Mouse (Mus musculus): ENCODE data around the gene Mrpl14. TPM values are rescaled to one million over a fixed set of nuclear protein-coding genes. Genes with fewer than 3 reads are reported as not detected.

Mrpl14 gene
- total RNA-seq, 1 experiment = 48.2 TPM

GRCm38 (mm10) chr17:45724574-45724921 lies 38.4 kb downstream of the Mrpl14 start:
- Histone ChIP-seq H3K36me3 (ENCODE audit: control insufficient read depth, insufficient read depth, low read length, poor library complexity, severe bottlenecking) (no peaks in the 10 kb centered on the region), H3K4me3 (ENCODE audit: insufficient read depth in 1 of 2, low read depth in 1 of 2, low read length in 2 of 2, poor library complexity in 1 of 2, severe bottlenecking in 1 of 2) (no peak overlapping the region), H3K4me1 (ENCODE audit: control insufficient read depth in 2 of 2, insufficient read depth in 2 of 2, low read length in 2 of 2, poor library complexity in 1 of 2) (peaks cover 1 to 9% of the 10 kb centered on the region in 2 experiments; a peak in 1 of 4 replicates), H3K27ac (ENCODE audit: insufficient read depth, low read depth, low read length, poor library complexity, severe bottlenecking) (no peak overlapping the region), H3K9me3 (ENCODE audit: control insufficient read depth, insufficient read depth, low read depth, low read length) (no peaks in the 10 kb centered on the region), H3K9ac (ENCODE audit: insufficient read depth, low read depth, low read length, poor library complexity, severe bottlenecking) (no peak overlapping the region)
- in situ Hi-C loops (cut with MboI; ENCODE audit: low sequenced_read_pairs in 2 of 2, unreplicated experiment in 2 of 2) = no loop called here
- DNase-seq (ENCODE audit: low read depth, low spot score) = no peak
- TF ChIP-seq ZNF384 (IDR thresholded peaks at IDR 0.05; ENCODE audit: low read depth, low read length) (no peak), ZC3H11A (IDR thresholded peaks at IDR 0.05; ENCODE audit: borderline replicate concordance, low read depth, low read length) (no peak), HCFC1 (IDR thresholded peaks at IDR 0.05; ENCODE audit: borderline replicate concordance, insufficient read depth, low read length) (no peak), CHD2 (IDR thresholded peaks at IDR 0.05; ENCODE audit: low read depth, low read length) (no peak)

- H3K9ac ChIP-seq (ENCODE audit: insufficient read depth, low read depth, low read length, poor library complexity, severe bottlenecking) = no peak overlapping the region
- DNase-seq (ENCODE audit: low read depth, low spot score) = no peak
Observed at GRCm38 (mm10) chr17:45726249-45726648, 40.1 kb downstream of the Mrpl14 start.

GRCm38 (mm10) chr17:45727481-45727880 lies 41.4 kb downstream of the Mrpl14 start:
- TF ChIP-seq CHD2 (IDR thresholded peaks at IDR 0.05; ENCODE audit: low read depth, low read length) = no peak
- TF ChIP-seq HCFC1 (IDR thresholded peaks at IDR 0.05; ENCODE audit: borderline replicate concordance, insufficient read depth, low read length) = no peak
- TF ChIP-seq ZC3H11A (IDR thresholded peaks at IDR 0.05; ENCODE audit: borderline replicate concordance, low read depth, low read length) = no peak
- no peak for TF ChIP-seq ZNF384 (IDR thresholded peaks at IDR 0.05; ENCODE audit: low read depth, low read length)
- no peak for TF ChIP-seq MAFK (IDR thresholded peaks at IDR 0.05; ENCODE audit: insufficient read depth, low read depth, low read length)
- no peak overlapping the region for H3K9ac ChIP-seq (ENCODE audit: insufficient read depth, low read depth, low read length, poor library complexity, severe bottlenecking)
- H3K4me3 ChIP-seq (ENCODE audit: insufficient read depth in 1 of 2, low read depth in 1 of 2, low read length in 2 of 2, poor library complexity in 1 of 2, severe bottlenecking in 1 of 2) = no peak overlapping the region
- H3K9me3 ChIP-seq (ENCODE audit: control insufficient read depth, insufficient read depth, low read depth, low read length) = no peaks in the 10 kb centered on the region
- no peak overlapping the region for H3K27ac ChIP-seq (ENCODE audit: insufficient read depth, low read depth, low read length, poor library complexity, severe bottlenecking)
- H3K4me1 ChIP-seq (ENCODE audit: control insufficient read depth in 2 of 2, insufficient read depth in 2 of 2, low read length in 2 of 2, poor library complexity in 1 of 2) = peaks cover 1 to 12% of the 10 kb centered on the region in 2 experiments; a peak in 1 of 4 replicates
- no peaks in the 10 kb centered on the region for H3K36me3 ChIP-seq (ENCODE audit: control insufficient read depth, insufficient read depth, low read length, poor library complexity, severe bottlenecking)
- in situ Hi-C loops (cut with MboI; ENCODE audit: low sequenced_read_pairs in 2 of 2, unreplicated experiment in 2 of 2) = no loop called here
- no peak for DNase-seq (ENCODE audit: low read depth, low spot score)

More at GRCm38 (mm10) chr17:45726249-45726648, 40.1 kb downstream of the Mrpl14 start:
- H3K36me3 ChIP-seq (ENCODE audit: control insufficient read depth, insufficient read depth, low read length, poor library complexity, severe bottlenecking) = no peaks in the 10 kb centered on the region
- in situ Hi-C loops (cut with MboI; ENCODE audit: low sequenced_read_pairs in 2 of 2, unreplicated experiment in 2 of 2) = no loop called here
- TF ChIP-seq ZC3H11A (IDR thresholded peaks at IDR 0.05; ENCODE audit: borderline replicate concordance, low read depth, low read length) = no peak
- no peak for TF ChIP-seq ZNF384 (IDR thresholded peaks at IDR 0.05; ENCODE audit: low read depth, low read length)
- no peak for TF ChIP-seq MAFK (IDR thresholded peaks at IDR 0.05; ENCODE audit: insufficient read depth, low read depth, low read length)
- TF ChIP-seq HCFC1 (IDR thresholded peaks at IDR 0.05; ENCODE audit: borderline replicate concordance, insufficient read depth, low read length) = no peak
- no peak for TF ChIP-seq CHD2 (IDR thresholded peaks at IDR 0.05; ENCODE audit: low read depth, low read length)
- no peak overlapping the region for H3K27ac ChIP-seq (ENCODE audit: insufficient read depth, low read depth, low read length, poor library complexity, severe bottlenecking)
- no peaks in the 10 kb centered on the region for H3K9me3 ChIP-seq (ENCODE audit: control insufficient read depth, insufficient read depth, low read depth, low read length)
- no peak overlapping the region for H3K4me3 ChIP-seq (ENCODE audit: insufficient read depth in 1 of 2, low read depth in 1 of 2, low read length in 2 of 2, poor library complexity in 1 of 2, severe bottlenecking in 1 of 2)
- peaks cover 1 to 9% of the 10 kb centered on the region in 2 experiments; a peak in 1 of 4 replicates for H3K4me1 ChIP-seq (ENCODE audit: control insufficient read depth in 2 of 2, insufficient read depth in 2 of 2, low read length in 2 of 2, poor library complexity in 1 of 2)

GRCm38 (mm10) chr17:45727983-45728723 lies 42.0 kb downstream of the Mrpl14 start:
- Histone ChIP-seq H3K9me3 (ENCODE audit: control insufficient read depth, insufficient read depth, low read depth, low read length) (no peaks in the 10 kb centered on the region), H3K4me3 (ENCODE audit: insufficient read depth in 1 of 2, low read depth in 1 of 2, low read length in 2 of 2, poor library complexity in 1 of 2, severe bottlenecking in 1 of 2) (no peak overlapping the region), H3K4me1 (ENCODE audit: control insufficient read depth in 2 of 2, insufficient read depth in 2 of 2, low read length in 2 of 2, poor library complexity in 1 of 2) (peaks cover 1 to 17% of the 10 kb centered on the region in 2 experiments; a peak in 1 of 4 replicates), H3K9ac (ENCODE audit: insufficient read depth, low read depth, low read length, poor library complexity, severe bottlenecking) (no peak overlapping the region), H3K36me3 (ENCODE audit: control insufficient read depth, insufficient read depth, low read length, poor library complexity, severe bottlenecking) (no peaks in the 10 kb centered on the region), H3K27ac (ENCODE audit: insufficient read depth, low read depth, low read length, poor library complexity, severe bottlenecking) (no peak overlapping the region)
- in situ Hi-C loops (cut with MboI; ENCODE audit: low sequenced_read_pairs in 2 of 2, unreplicated experiment in 2 of 2) = no loop called here
- DNase-seq (ENCODE audit: low read depth, low spot score) = no peak
- TF ChIP-seq HCFC1 (IDR thresholded peaks at IDR 0.05; ENCODE audit: borderline replicate concordance, insufficient read depth, low read length) (no peak), CHD2 (IDR thresholded peaks at IDR 0.05; ENCODE audit: low read depth, low read length) (no peak), MAFK (IDR thresholded peaks at IDR 0.05; ENCODE audit: insufficient read depth, low read depth, low read length) (no peak), ZNF384 (IDR thresholded peaks at IDR 0.05; ENCODE audit: low read depth, low read length) (no peak), ZC3H11A (IDR thresholded peaks at IDR 0.05; ENCODE audit: borderline replicate concordance, low read depth, low read length) (no peak)
